Comparison of ENCODE assay signal across 10 mouse cellular contexts in the genomic region with DNA sequence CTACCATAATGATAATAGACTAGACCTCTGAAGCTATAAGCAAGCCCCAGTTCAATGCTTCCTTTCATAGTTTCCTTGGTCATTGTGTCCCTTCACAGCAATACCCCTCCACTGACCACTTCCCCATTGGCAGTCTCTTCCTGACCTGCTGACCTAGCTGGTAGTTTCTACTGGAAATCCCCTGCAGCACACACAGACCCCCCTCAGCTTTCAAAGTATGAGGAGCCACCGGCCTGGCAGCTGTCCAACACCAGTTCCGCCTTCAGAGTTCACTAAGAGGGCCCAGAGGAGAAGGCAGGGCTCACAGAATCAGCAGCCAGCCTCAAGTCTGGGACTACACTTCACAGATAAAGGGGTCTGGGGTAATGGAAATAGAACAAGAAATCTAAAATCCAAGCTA. TPM values are rescaled to one million over a fixed set of nuclear protein-coding genes. Genes with fewer than 3 reads are reported as not detected.
DNase-seq lines count a peak whose midpoint lies in the region; ATAC-seq lines count a peak whose summit lies in the region.
"Had no signal": no experiment of that assay in that cellular context is flagged by ENCODE, and none has a peak within 500 bp of the region (broad histone marks: within the 10 kb centered on the region; RNA-seq: fewer than 3 reads in every experiment).

No protein-coding gene starts in this region.

- H3K36me3 ChIP-seq in heart, embryonic 10.5 days: no peaks in the 10 kb centered on the region
- no peaks in the 10 kb centered on the region for H3K36me3 ChIP-seq in hindbrain, embryonic 14.5 days (replicated peaks; ENCODE audit: control insufficient read depth, insufficient read depth)
- H3K36me3 ChIP-seq: lung, embryonic 15.5 days had no signal

- H3K9ac ChIP-seq in hindbrain, embryonic 14.5 days: no peak overlapping the region
- H3K9ac ChIP-seq: lung, embryonic 15.5 days had no signal

- peaks cover 53% of the 10 kb centered on the region for H3K4me1 ChIP-seq in heart, embryonic 10.5 days
- no peaks in the 10 kb centered on the region for H3K4me1 ChIP-seq in hindbrain, embryonic 14.5 days (replicated peaks; ENCODE audit: control insufficient read depth, insufficient read depth, low read length)

- WGBS in heart, embryonic 10.5 days: 19% methylated on average over 2 of the region's 2 CpGs
- WGBS in hindbrain, embryonic 14.5 days: 38% methylated on average over 2 of the region's 2 CpGs

- no peak overlapping the region for H3K4me2 ChIP-seq in hindbrain, embryonic 14.5 days (replicated peaks)
- H3K4me2 ChIP-seq: lung, embryonic 15.5 days had no signal

- DNase-seq in heart, adult 11 months: peak; percentile 96
- DNase-seq in heart, embryonic 10.5 days (ENCODE audit: low spot score): no peak
- DNase-seq in right cerebral cortex, postnatal 14 days: peak; percentile 73
- no peak for DNase-seq in right cerebral cortex, postnatal 36 days (ENCODE audit: low spot score in 2 of 2)
- peak; percentile 65 for DNase-seq in heart, postnatal 4 days
- DNase-seq in hindbrain, embryonic 14.5 days (ENCODE audit: low spot score): no peak
- no peak for DNase-seq in adipocyte (ENCODE audit: low spot score)

- peak; percentile 10; the same call in 1 of the 2 replicates for ATAC-seq in neutrophil, adult 5-6 weeks (ENCODE audit: extremely low read depth, insufficient number of reproducible peaks, low FRiP score, poor library complexity, severe bottlenecking)
- no peak for ATAC-seq in hindbrain, embryonic 14.5 days (ENCODE audit: low FRiP score)

- no peaks in the 10 kb centered on the region for H3K9me3 ChIP-seq in heart, embryonic 10.5 days
- no peaks in the 10 kb centered on the region for H3K9me3 ChIP-seq in hindbrain, embryonic 14.5 days (ENCODE audit: control insufficient read depth, low read length)
- H3K9me3 ChIP-seq: lung, embryonic 15.5 days had no signal

- no peaks in the 10 kb centered on the region for H3K27me3 ChIP-seq in heart, embryonic 10.5 days (ENCODE audit: insufficient read depth, poor library complexity, severe bottlenecking)
- no peaks in the 10 kb centered on the region for H3K27me3 ChIP-seq in hindbrain, embryonic 14.5 days (ENCODE audit: control insufficient read depth, insufficient read depth, low read length)
- H3K27me3 ChIP-seq: lung, embryonic 15.5 days had no signal

- no peak overlapping the region for H3K4me3 ChIP-seq in heart, embryonic 10.5 days
- no peak overlapping the region for H3K4me3 ChIP-seq in hindbrain, embryonic 14.5 days (replicated peaks; ENCODE audit: low read length)
- H3K4me3 ChIP-seq: erythroblast, embryonic 14.5 days; lung, embryonic 15.5 days had no signal

- no peak overlapping the region for H3K27ac ChIP-seq in heart, embryonic 10.5 days
- no peak overlapping the region for H3K27ac ChIP-seq in hindbrain, embryonic 14.5 days
- H3K27ac ChIP-seq: lung, embryonic 15.5 days had no signal

RNA-seq across cellular contexts. Expression of gene Rab20, which starts 17.6 kb away (rescaled TPM):
- 11.2 and 21.9 TPM in 2 replicates for polyA plus RNA-seq in heart, embryonic 10.5 days (2016; fragmentation: Nextera tagmentation; extraction: Ambion mirVana)
- total RNA-seq in heart, postnatal 4 days (2021): 10 to 100 TPM; 31.3 to 33.6 TPM
- total RNA-seq in neutrophil, adult 5-6 weeks (2017): 11.7 and 15.4 TPM in 2 replicates
- 1.4 TPM in 2 replicates for polyA plus RNA-seq in hindbrain, embryonic 14.5 days (2014; fragmentation: Nextera tagmentation; extraction: Ambion mirVana)

RNA-seq across cellular contexts. Expression of gene Naxd, which starts 36.4 kb away (rescaled TPM):
- polyA plus RNA-seq in heart, embryonic 10.5 days (2016; fragmentation: Nextera tagmentation; extraction: Ambion mirVana): 86.1 and 92.1 TPM in 2 replicates
- total RNA-seq in heart, postnatal 4 days (2021): 10 to 100 TPM; 37.1 to 39.1 TPM
- total RNA-seq in neutrophil, adult 5-6 weeks (2017): 55.1 and 63.1 TPM in 2 replicates
- 130 and 145 TPM in 2 replicates for polyA plus RNA-seq in hindbrain, embryonic 14.5 days (2014; fragmentation: Nextera tagmentation; extraction: Ambion mirVana)

Comparison
In these comparisons a context has a peak if more than half of its experiments do, and no peak if none do; other contexts are left out.
1. DNase-seq: peak in heart, adult 11 months (single experiment), right cerebral cortex, postnatal 14 days (single experiment) and heart, postnatal 4 days (single experiment); none in heart, embryonic 10.5 days (single experiment), right cerebral cortex, postnatal 36 days (0 of 2), hindbrain, embryonic 14.5 days (single experiment) and adipocyte (single experiment).